Mouse (Mus musculus) heart, adult 8-10 months (tissue): ENCODE measurements around the gene Rgcc. TPM values are rescaled to one million over a fixed set of nuclear protein-coding genes. Genes with fewer than 3 reads are reported as not detected.
A peak's percentile ranks its signal among the peaks of the same experiment; 100 is the strongest.

Experiments
- DNase-seq: peaks from one replicate; pipeline ENCODE4 v3.0.0; 2022; ENCODE audit warnings: low spot score
- total RNA-seq, 4 experiments: library from RNA; stranded (reverse); gene quantifications; 2 replicates each; pipeline ENCODE4 v1.2.4; 2022

Rgcc gene
- total RNA-seq, 4 experiments from 2014 or later: 34.3 to 72.1 (median 56.2) TPM

DNA sequence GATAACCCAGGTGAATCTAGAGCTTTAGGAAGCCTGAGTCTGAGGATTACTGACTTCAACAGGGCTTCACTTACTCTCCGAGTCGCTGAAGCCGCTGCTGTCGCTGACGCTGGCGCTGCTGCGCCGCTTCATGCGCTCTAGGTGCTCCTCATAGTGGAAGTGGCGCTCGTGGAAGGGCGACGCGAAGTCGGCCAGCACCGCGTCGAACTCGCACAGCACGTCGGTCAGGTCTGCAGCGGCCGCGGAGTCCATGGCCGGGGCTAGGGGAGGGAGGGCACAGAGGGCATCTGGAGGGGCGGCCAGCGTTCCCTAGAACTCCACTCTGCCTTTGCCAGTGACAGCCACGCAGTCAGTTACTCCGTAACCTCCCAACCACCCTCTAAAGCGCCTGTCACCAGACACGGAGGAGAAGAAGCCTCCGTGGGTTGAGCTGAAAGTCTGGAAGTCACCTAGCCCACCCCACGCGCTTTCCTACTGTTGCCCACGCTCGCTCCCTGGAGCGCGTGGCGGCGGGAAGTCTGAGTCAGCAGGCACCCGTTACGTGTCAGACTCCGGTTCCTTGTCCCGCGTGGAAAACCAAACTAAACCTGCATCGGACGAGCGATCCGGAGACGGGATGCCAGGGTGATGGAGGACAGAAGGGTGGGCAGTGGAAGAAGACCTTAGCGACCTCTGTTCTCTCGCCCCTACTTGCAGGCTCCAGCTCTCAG is 649 bp downstream of the Rgcc start:
- no peak for DNase-seq

DNA sequence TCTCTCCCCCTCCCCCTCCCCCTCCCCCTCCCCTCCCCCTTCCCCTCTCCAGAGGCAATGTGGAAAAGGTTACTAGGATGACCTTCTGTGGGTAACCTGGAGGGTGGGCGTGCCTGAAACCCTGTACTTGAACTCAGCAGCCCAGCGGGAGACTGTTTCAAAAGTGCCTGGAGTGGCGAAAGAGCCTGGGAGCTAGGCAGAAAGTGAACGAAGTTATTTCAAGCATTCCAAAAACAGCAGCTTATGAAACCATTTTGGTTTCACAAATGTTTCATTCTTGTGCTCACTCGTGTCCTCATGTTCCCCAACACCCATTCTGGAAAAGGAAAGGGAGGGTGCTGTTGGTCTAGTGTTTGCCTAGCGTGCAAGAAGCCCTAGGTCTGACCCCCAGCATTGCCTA is 1.6 kb downstream of the Rgcc start:
- no peak for DNase-seq

DNA sequence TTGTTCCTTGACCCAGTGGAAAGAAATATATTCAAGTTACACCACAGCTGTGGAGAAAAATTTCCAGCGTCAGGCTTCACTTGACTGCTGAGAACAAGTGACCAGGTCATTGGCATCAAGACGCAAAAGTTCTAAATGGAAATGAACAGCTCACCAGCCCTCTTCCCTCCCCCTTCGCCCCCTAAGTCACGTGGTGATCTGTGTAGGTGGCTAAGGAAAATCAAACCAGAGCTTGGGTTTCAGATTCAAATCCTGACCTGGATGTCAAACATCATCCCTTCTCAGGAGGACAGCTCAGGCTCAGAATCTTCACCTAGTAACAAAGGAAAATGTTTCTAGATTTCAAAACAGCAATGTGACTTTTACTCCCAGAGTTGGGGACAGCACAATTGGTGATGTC is 2.2 kb downstream of the Rgcc start:
- no peak for DNase-seq

DNA sequence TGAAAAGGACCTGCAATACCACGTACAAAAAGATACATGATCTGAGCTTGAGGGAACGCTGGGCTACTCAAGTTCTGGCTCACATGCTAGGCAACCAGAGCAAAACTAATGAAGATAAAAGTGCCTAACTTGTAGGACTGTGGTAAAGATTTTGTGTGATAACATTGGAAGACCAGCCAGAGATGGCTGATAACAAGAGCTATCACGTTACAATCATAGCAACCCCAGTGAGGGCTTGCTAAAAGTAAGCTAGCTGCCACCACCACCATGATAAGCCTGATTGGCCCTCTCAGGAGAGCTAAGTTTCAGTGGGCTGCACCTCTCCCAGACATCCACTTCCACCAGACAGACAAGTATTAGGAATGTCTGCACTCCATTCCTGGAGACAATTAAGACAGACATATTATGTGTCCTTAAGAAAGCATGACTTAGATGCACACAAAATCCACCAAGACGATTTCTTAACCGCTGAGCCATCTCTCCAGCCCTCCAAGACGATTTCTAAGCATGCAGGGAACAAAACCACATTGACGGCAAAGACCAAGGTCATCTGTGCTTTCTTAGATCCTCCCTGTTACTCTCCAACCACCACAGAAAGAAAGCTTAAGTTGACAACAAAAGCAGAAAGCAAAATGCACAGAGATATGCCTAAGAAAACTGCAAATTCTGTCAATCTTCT is 3.0 kb downstream of the Rgcc start:
- DNase-seq: no peak

DNA sequence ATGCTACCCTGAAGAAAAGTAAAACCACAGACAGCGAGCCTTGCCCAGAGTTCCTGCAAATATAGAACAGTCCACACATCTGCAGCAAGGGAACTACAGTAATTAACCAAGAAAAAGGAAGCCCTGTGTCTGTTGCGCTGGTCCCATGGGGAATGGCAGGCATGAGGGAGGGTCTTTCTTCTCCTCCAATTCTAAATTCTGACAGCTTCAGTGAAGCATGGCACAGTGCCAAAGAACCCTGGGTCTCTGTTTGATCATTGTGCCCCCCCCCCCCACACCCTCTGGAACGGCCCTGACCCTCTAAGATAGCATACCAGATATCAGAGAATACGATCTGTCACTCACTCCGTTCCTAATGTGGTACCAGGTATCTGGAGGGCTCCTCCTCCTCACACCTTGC is 4.6 kb downstream of the Rgcc start:
- no peak for DNase-seq

DNA sequence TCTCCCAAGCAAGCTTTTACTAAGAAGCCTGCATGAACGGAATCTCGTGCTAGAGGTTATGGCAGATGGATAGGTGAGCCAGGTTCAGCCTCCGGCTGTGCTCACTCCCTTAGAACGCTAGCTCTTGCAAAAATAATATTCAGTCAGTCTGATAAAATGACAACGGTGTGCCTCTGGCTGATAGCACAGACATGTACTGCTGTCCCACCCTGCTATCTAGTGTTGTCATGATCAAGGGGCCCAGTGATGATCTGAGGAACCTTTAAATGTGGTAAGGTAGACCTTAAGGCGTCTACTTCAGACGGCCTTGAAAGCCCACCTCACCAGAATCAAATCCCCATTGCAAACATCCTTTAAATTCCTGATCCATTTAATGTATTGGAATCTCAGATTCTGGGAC is 5.2 kb downstream of the Rgcc start:
- DNase-seq: no peak

DNA sequence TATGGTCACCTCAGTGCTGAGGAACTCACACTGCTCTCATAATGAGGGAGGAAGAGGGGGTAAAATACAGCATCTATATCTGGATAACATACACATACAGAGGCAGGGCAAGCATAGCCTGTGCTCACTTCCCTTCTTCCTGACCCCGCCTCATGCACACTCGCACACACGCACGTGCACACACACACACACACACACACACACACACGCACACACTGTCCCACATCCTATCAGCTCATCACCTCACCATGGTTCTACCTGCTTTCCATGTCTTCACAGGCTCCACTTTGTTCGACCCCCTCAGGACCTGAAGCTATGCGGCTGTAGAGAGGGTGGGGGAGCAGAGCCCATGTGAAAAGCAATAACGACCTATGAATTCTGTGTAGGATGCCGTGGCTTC is 5.9 kb downstream of the Rgcc start:
- DNase-seq: no peak

DNA sequence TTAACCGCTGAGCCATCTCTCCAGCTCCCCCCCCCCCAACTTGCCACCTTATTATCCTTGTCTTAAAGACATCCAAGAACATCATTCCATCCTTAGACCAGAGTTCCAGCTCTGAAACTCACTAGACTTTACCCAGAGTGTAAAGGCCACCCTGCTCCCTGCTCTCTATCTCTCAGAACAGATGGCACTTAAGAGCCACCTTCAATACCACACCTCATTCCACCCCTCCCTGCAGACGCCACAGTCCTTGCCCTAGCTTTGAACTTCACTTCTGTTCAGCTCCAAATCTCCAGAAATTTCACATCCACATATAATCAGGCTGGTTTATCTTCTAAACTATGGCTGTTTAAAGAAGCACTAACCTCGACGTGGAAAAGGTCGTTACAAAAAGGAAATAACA is 6.5 kb downstream of the Rgcc start:
- no peak for DNase-seq

DNA sequence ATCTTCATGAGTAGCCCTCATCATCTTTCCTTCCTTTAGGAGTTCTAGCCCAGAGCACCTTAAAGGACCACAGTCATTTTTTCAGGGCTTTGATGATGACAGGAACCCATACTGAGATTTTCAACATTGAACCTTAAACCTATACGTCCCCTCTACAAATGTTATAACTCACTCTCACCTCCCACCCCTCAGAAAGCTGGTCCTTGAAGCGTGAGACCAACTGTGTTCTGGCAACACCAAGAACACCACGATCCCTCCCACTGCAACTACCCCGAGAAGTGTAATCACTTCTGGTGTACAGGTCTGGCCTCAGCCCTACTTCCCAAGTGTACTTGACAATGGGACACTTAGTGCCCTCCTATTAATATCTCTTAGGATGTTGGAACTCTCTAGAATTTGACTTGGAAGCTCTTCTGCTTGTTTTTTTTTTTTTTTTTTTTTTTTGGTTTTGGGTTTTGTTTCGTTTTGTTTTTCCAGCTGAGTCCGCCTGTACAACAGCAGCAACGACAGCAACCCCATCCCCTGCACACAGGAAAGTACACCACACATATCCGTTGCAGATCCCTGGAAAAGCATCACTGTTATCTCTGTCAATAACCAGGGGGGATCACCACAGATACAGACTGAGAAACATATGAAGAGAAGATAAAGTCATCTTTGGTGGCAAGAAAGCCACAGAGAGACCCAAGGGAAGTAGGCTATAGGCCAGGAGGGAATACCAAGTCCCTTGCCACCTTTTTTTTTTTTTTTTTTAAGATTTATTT is 7.2 kb downstream of the Rgcc start:
- no peak for DNase-seq

DNA sequence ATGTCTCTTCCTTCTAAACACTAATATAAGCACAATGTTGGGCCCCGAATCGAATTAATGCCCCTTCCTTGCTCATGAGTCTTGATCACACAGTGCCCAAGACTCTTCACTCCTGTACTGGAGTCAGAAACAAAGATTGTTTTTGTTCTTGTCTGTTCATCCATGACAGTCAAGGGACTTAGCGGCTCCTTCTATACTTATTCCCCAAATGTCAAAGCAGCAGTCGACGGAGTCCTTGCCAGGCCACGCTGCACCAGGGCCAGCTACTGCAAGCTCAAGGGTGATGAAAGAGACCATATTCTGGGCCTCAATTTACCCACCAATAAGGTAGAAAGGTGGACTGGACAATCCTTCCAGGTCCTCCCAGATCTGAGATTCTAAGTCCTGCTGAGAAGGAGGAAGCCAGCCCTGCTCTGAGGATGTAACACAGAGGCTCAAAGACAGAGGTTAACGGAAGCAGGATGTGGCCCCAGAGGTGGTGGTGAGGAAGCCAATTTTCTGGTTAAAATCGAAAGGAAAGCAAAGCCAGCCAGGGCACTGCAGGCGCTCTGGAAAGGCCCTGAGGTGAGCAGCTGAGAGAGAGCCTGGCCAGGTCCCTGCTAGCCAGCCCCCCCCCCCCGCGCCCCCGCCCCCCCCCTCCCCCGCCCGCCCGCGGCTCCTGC is 8.2 kb downstream of the Rgcc start:
- DNase-seq: peak; percentile 68

DNA sequence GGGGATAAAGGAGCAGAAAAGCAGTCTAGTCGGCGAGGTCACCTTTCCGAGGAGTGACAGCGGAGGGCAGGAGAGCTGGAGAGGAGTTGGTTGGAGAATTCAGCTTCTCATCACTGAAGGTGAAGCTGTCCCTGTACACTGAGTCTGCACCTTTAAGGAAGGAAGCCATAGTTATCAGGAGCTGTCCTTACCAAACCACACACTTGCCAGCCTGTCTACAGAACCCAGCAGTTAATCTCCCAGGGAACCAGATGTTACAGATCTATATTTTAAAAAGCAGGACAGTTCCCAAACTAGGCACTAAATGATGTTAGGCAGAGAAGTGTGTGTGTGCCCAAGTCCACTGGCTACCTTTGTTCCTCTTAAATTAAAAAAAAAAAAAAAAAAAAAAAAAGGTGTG is 9.8 kb downstream of the Rgcc start:
- DNase-seq: no peak

DNA sequence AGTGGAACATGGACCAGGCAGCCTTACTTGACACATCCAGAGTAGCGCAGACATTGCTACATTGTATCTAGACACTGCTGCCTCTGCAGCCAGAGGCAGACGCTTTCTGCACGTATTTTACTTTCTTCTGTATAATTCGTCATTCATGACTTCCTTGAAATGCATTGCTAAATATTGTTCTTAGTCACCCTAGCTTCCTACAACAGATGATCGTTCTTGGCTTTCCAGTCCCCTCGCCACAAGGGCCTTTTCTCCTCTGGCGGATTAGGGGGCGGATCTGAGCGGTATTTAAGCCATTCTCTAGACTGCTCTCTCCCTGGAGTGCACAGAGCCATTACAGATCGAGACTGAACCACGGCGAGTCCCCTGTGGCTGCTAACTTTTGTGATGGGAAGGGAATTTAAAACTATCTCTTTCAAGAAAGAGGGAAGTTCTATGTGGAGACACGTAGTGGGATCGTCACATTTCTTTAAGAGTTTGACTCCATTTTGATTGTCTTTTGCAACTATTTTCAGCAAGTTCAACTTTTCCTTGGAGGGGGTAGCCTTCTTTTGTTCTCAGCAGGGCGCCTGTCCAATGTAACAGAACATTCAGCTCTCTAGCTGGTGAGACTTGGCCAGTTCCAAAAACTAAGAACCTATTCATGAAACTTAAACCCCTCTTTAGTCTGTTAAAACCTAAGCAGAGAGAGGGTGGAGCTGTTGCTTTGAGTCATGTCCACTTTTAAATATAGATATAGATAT is 10.6 kb downstream of the Rgcc start:
- no peak for DNase-seq

DNA sequence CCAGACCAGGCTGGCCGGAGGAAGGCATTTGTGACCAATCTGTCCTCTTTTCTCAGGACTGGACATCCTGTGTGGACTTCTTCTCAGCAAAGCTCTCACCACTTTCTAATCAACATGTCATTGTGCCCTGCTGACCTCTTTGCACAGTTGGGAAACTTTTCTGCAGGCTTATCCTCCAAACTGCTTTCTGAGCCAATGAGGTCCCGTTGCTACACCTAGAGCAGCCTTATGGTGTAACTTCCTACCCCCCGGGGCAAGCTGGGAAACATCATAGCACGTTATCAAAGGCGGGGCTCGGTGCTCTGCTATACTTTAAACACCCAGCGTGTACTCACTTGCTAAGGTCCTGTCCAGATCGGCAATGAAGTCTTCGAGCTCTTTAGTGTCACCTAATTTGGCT is 11.5 kb downstream of the Rgcc start:
- DNase-seq: no peak

DNA sequence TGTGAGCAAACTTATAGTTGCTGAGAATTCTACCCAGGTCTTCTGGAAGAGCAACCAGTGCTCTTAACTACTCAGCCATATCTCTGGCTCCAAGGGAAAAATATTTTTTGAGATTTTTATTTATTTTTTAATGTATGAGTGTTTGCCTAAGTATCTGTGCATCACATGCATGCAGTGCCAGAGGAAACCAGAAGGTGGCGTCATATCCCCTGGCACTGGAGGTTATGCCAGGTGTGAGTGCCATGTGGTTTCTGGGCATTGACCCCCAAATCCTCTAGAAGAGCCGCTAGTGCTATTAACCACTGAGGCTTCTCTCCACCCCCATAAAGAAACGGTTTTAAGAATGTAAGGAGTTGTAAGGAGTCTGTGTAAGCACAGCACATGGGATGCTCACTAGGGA is 13.2 kb downstream of the Rgcc start:
- no peak for DNase-seq

DNA sequence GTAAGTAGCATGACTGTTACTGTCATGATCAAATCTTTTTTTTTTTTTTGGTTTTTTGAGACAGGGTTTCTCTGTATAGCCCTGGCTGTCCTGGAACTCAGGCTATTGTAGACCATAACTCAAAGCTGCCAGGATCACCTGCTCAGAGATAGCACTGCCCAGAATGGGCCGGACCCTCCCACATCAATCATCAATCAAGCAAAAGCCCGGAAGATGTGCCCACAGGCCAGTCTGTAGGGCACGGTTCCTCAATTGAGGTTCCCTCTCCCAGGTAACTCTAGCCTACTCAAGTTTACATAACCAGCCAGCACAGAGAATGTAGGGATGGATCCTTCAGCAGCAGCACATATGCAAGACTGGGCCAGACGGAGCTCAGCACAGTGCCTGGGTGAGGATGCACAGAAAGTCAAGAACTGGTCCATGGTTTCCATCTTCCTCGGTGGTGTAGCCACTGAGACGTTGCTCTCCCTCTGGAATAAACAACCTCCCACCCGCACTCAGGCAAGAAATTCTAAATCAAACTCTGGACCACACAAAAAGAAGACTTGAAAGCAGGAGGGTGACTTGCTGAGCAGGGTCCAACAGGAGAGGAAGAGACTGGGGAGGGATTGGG is 14.1 kb downstream of the Rgcc start:
- DNase-seq: no peak

DNA sequence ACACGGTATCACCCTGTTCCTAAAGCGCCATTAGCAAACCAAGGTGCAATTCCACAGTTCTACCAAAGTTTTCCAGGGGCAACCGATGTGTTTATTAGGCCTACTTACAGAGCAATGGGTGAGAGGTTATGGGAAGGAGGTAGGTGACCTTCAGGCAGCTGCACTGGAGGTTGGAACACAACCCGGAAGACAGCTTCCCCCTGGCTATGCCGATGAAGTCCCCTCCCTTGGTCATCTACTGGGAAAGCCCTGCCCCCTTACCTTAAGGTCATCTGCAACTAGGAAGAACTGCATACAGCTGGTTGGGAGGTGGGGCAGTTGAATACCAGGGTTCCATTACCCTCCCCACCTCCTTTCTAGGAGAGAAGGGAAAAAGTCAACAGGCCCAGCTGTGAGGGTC is 15.9 kb downstream of the Rgcc start:
- no peak for DNase-seq

DNA sequence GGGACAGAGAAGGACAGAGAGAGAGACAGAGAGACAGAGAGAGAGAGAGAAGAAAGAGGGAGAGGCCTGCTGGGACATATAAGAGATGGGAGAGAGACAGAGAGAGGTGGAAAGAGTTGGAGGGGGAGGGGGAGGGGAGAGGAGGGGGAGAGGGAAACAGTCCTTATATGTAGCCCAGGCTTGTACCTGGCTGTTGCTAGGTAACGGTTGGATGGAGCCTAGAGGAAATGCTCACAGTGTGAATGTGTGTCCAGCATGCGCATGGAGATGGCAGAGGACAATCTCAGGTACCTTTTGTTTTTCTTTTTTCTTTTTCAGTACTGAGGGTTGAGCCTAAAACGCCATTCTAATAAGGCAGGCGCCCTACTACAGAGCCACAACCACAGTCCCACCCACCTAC is 16.8 kb downstream of the Rgcc start:
- DNase-seq: no peak

DNA sequence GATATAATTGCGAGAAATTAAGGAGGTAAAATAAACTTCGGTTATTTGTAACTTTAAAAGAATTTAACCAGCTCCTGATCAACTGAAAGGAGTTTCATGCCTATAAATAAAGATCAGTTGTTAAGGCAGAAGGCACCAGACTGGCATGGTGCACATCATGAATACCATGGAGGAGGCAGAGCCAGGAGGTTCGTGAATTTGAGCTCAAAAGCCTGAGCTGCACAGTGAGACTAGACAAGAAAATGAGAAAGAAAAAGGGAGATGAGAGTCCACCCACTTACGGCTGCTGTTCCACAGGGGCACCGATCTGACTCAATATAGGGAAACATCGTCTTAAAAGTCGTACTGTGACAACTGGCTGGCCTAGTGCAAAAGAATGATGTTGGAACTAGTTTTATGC is 17.5 kb downstream of the Rgcc start:
- no peak for DNase-seq

DNA sequence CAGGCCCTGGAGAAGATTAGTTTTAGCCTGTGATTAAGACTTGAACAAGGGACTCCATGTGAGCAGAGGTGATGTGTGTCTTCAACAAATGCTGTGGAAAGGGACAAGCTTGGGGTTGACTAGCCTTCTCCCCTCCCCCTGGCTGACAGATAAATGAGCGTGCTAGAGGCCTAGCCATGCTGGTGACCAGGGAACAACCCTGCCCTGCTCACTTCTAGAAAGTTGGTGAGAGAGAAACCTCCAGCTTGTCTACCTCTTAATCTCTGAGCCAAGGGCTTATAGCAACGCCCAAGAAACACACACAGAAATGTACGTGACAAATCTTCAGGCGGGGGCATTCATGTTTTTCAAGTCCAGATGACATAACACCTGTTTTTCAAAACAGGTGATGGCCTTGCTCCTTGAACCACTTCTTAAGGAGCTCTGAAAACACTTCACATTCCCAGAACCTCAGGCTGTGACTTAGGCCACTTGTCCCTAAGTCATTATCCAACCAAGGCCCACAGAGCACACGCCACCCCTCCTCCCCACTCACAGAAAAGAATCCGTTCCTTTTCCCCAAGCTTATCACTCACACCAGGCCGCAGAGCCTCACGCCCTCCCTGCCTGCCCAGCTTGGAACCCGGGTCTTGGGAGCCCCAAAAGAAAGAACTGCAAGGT is 19.4 kb downstream of the Rgcc start:
- no peak for DNase-seq

DNA sequence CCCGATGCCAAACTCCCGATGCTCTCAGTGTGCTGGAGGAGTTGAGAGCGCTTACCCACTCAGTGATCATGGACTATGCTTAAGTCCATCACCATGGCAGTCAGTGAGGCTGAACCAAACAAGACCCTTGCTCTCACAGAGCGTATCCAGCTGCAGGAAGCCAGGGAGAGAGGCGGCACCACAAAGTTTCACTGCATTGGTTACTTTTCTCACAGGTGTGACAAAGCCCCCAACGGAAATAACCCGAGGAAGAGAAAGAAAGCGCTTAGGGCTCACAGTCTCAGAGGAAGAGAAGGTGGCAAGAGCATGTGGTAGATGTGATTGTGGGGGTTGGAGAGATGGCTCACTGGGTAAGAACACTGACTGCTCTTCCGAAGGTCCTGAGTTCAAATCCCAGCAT is 21.0 kb downstream of the Rgcc start:
- no peak for DNase-seq

DNA sequence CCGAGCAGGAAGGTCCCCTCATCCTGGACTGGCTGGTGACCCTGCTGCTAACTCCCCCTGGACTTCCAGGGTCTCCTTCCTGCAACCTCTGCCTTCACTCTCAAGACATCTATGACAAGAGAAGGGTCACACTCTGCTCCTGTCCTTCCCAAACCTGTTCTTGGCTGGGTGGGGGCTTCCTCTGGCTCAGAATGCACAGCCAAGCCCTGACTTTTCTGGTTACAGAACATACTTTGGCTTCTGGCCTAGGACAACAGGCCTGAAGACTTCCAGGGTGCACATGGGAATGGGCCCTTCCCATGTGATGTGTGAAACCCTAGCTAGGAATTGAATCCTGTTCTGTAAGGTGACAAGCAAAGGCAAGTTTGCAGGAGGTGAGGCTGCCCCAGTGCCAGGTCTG is 22.0 kb downstream of the Rgcc start:
- peak; percentile 64 for DNase-seq
